Mouse (Mus musculus): ENCODE data around the gene Mc1r. TPM values are rescaled to one million over a fixed set of nuclear protein-coding genes. Genes with fewer than 3 reads are reported as not detected.
"Not testable (repeated sequence)": the region's sequence is repeated elsewhere in the genome, so short reads cannot be mapped to it uniquely, and the experiment has no call there.

Mc1r gene
- polyA plus RNA-seq, 1 experiment = 0.70 TPM

GRCm38 (mm10) chr8:123407612-123408011, 705 bp downstream of the Mc1r start:
- no peak overlapping the region for H3K27ac ChIP-seq (ENCODE audit: control insufficient read depth, insufficient read depth, low read depth, low read length, poor library complexity)
- TF ChIP-seq CTCF (IDR thresholded peaks at IDR 0.05; ENCODE audit: control insufficient read depth, insufficient read depth, low read length) (no peak), POLR2A (IDR thresholded peaks at IDR 0.05; ENCODE audit: borderline replicate concordance, control insufficient read depth, low read depth, low read length) (no peak)
- 78% methylated on average over 13 of the region's 13 CpGs for WGBS
- H3K4me1 ChIP-seq (ENCODE audit: control insufficient read depth, insufficient read depth, low read length) = peaks cover 3% of the 10 kb centered on the region
- no peak overlapping the region for H3K4me3 ChIP-seq (replicated peaks; ENCODE audit: control insufficient read depth, low read depth, low read length)

GRCm38 (mm10) chr8:123408586-123409544, 2.0 kb downstream of the Mc1r start:
- TF ChIP-seq POLR2A (IDR thresholded peaks at IDR 0.05; ENCODE audit: borderline replicate concordance, control insufficient read depth, low read depth, low read length) = no peak
- TF ChIP-seq CTCF (IDR thresholded peaks at IDR 0.05; ENCODE audit: control insufficient read depth, insufficient read depth, low read length) = no peak
- no peak overlapping the region for H3K27ac ChIP-seq (ENCODE audit: control insufficient read depth, insufficient read depth, low read depth, low read length, poor library complexity)
- H3K4me3 ChIP-seq (replicated peaks; ENCODE audit: control insufficient read depth, low read depth, low read length) = no peak overlapping the region
- peaks cover 3% of the 10 kb centered on the region for H3K4me1 ChIP-seq (ENCODE audit: control insufficient read depth, insufficient read depth, low read length)
- WGBS = 27% methylated on average over 9 of the region's 9 CpGs

- WGBS = 67% methylated on average over 8 of the region's 8 CpGs
- H3K4me1 ChIP-seq (ENCODE audit: control insufficient read depth, insufficient read depth, low read length) = peaks cover 3% of the 10 kb centered on the region
Observed at GRCm38 (mm10) chr8:123410049-123410587, 3.2 kb downstream of the Mc1r start.

GRCm38 (mm10) chr8:123410788-123411187, 3.9 kb downstream of the Mc1r start:
- TF ChIP-seq POLR2A (IDR thresholded peaks at IDR 0.05; ENCODE audit: borderline replicate concordance, control insufficient read depth, low read depth, low read length) = no peak
- WGBS = 11% methylated on average over 11 of the region's 11 CpGs
- no peak overlapping the region for H3K4me3 ChIP-seq (replicated peaks; ENCODE audit: control insufficient read depth, low read depth, low read length)
- peaks cover 3% of the 10 kb centered on the region for H3K4me1 ChIP-seq (ENCODE audit: control insufficient read depth, insufficient read depth, low read length)
- no peak overlapping the region for H3K27ac ChIP-seq (ENCODE audit: control insufficient read depth, insufficient read depth, low read depth, low read length, poor library complexity)

More at GRCm38 (mm10) chr8:123410049-123410587, 3.2 kb downstream of the Mc1r start:
- TF ChIP-seq CTCF (IDR thresholded peaks at IDR 0.05; ENCODE audit: control insufficient read depth, insufficient read depth, low read length) = no peak
- Histone ChIP-seq H3K27ac (ENCODE audit: control insufficient read depth, insufficient read depth, low read depth, low read length, poor library complexity) (no peak overlapping the region), H3K4me3 (replicated peaks; ENCODE audit: control insufficient read depth, low read depth, low read length) (no peak overlapping the region)

GRCm38 (mm10) chr8:123411246-123411645, 4.3 kb downstream of the Mc1r start, which contains the start of gene Tubb3:
Tubb3 (plus strand) TSS chr8:123411424.
- Histone ChIP-seq H3K4me3 (replicated peaks; ENCODE audit: control insufficient read depth, low read depth, low read length) (no peak within 1 kb of the TSS), H3K27ac (ENCODE audit: control insufficient read depth, insufficient read depth, low read depth, low read length, poor library complexity) (no peak within 1 kb of the TSS), H3K4me1 (ENCODE audit: control insufficient read depth, insufficient read depth, low read length) (peaks cover 3% of the 10 kb centered on the region)
- WGBS = under 1% methylated on average over 29 of the region's 29 CpGs
- no peak for TF ChIP-seq CTCF (IDR thresholded peaks at IDR 0.05; ENCODE audit: control insufficient read depth, insufficient read depth, low read length)
- TF ChIP-seq POLR2A (IDR thresholded peaks at IDR 0.05; ENCODE audit: borderline replicate concordance, control insufficient read depth, low read depth, low read length) = peak; percentile 31; the same call in 1 of the 2 replicates

DNA sequence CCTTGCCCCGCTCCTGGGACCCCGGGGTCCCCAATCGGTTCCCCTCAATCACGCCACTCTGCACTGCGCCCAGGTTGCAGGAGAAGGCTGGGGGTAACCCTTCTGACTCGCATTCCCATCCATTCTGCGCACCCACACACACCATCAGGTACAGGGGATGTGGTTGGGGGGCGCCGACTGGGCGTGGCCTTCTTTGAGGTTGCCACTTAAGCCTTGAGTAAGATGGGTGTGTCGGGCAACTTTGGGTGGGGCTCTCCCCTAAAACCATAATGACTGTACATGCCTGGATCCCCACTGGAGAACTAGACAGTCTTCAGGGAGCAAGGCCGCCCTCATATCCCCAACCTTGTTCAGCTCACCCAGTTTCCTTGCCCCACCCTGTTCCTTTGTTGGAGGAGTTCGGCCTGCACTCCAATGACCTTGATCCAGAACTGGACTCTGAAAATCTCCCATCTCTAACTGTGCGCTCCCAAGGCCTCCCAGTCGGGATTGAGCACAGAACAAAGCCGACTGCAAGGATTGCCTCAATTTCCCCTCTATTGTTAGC, 4.9 kb downstream of the Mc1r start:
- no peak overlapping the region for H3K4me3 ChIP-seq (replicated peaks; ENCODE audit: control insufficient read depth, low read depth, low read length)
- H3K27ac ChIP-seq (ENCODE audit: control insufficient read depth, insufficient read depth, low read depth, low read length, poor library complexity) = no peak overlapping the region
- WGBS = 11% methylated on average over 16 of the region's 16 CpGs
- TF ChIP-seq CTCF (IDR thresholded peaks at IDR 0.05; ENCODE audit: control insufficient read depth, insufficient read depth, low read length) (no peak), POLR2A (IDR thresholded peaks at IDR 0.05; ENCODE audit: borderline replicate concordance, control insufficient read depth, low read depth, low read length) (no peak)
- peaks cover 3% of the 10 kb centered on the region for H3K4me1 ChIP-seq (ENCODE audit: control insufficient read depth, insufficient read depth, low read length)

DNA sequence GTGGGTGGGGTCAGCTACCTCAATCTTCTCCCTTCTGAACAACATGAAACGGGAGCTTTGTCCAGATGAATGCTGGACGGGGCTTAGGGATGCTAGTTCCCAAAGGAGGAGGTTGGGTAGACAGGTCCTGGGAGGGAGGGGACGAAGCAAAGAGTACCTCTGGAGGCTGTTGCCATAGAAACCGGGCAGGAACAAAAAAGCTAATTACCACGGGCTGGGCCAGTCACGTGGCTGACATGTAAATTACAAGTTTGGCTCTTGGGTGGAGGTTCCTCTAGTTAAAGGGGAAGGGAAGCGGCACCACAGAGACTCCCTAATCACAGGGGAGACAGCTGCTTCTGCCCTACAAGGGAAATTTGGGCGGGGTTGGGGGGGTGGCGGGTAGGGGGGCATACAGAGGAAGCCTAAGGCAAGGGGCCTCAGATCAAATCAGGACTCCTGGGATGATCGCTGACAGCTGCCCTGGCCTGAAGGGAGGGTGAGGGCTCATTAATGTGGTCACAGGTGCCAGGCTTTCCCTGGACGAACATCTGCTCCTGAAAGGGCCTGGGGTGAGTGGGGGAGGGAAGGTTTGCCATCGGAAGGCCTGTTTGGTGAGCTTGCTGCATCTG, 5.8 kb downstream of the Mc1r start:
- Histone ChIP-seq H3K27ac (ENCODE audit: control insufficient read depth, insufficient read depth, low read depth, low read length, poor library complexity) (no peak overlapping the region), H3K4me3 (replicated peaks; ENCODE audit: control insufficient read depth, low read depth, low read length) (no peak overlapping the region), H3K4me1 (ENCODE audit: control insufficient read depth, insufficient read depth, low read length) (peaks cover 3% of the 10 kb centered on the region)
- TF ChIP-seq POLR2A (IDR thresholded peaks at IDR 0.05; ENCODE audit: borderline replicate concordance, control insufficient read depth, low read depth, low read length) = no peak
- no peak for TF ChIP-seq CTCF (IDR thresholded peaks at IDR 0.05; ENCODE audit: control insufficient read depth, insufficient read depth, low read length)
- WGBS = 3% methylated on average over 12 of the region's 12 CpGs

- Histone ChIP-seq H3K27ac (ENCODE audit: control insufficient read depth, insufficient read depth, low read depth, low read length, poor library complexity) (no peak overlapping the region), H3K4me3 (replicated peaks; ENCODE audit: control insufficient read depth, low read depth, low read length) (no peak overlapping the region), H3K4me1 (ENCODE audit: control insufficient read depth, insufficient read depth, low read length) (peaks cover under 1% of the 10 kb centered on the region)
- 19% methylated on average over 9 of the region's 9 CpGs for WGBS
- TF ChIP-seq POLR2A (IDR thresholded peaks at IDR 0.05; ENCODE audit: borderline replicate concordance, control insufficient read depth, low read depth, low read length) = no peak
- no peak for TF ChIP-seq CTCF (IDR thresholded peaks at IDR 0.05; ENCODE audit: control insufficient read depth, insufficient read depth, low read length)
Observed at GRCm38 (mm10) chr8:123414255-123414654, 7.3 kb downstream of the Mc1r start.

DNA sequence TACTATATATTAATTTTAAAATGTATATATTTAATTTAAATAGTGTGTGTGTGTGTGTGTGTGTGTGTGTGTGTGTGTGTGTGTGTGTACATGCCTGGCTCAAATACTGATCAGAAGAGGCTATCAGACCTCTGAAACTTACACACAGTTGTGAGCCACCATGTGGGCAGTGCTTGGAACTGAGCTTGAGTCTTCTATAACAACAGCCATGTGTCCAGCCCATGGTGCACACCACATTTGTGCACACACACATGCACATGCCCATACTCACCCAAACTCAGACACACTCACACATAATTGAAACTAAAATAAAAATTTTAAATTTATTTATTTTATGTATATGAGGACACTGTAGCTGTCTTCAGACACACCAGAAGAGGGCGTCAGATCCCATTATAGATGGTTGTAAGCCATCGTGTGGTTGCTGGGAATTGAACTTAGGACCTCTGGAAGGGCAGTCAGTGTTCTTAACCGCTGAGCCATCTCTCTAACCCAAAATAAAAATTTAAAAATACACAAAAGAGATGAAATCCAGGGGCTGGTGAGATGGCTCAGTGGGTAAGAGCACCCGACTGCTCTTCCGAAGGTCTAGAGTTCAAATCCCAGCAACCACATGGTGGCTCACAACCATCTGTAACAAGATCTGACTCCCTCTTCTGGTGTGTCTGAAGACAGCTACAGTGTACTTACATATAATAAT, 8.2 kb downstream of the Mc1r start:
- H3K27ac ChIP-seq (ENCODE audit: control insufficient read depth, insufficient read depth, low read depth, low read length, poor library complexity); H3K4me3 ChIP-seq (replicated peaks; ENCODE audit: control insufficient read depth, low read depth, low read length); H3K4me1 ChIP-seq (ENCODE audit: control insufficient read depth, insufficient read depth, low read length): not testable (repeated sequence)
- 75% methylated on average over 5 of the region's 5 CpGs for WGBS

Measured in bone marrow, adult 2 months (tissue).